Mouse (Mus musculus): Measurements from ENCODE around the gene Tecr.

The Tecr gene

DNA sequence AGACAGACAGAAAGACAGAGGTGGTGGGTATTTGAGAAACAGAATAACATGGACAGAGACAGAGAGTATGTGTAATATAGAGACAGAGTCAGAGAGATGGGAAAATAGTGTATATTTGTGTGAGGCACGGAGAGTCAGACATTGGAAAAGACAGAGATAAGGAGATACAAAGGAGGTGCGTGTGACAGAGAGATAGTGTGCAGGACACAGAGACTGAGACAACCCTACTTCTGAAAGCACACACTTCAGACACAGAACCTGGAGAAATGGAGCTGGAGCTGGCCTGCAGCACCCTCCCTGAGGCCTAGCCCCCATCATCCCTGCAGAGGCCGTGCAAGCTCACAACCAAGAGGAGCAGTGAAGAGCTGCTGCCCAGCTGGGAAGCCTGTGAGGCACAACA lies 45.1 kb downstream of the Tecr start:
- DNase-seq, result no peak

DNA sequence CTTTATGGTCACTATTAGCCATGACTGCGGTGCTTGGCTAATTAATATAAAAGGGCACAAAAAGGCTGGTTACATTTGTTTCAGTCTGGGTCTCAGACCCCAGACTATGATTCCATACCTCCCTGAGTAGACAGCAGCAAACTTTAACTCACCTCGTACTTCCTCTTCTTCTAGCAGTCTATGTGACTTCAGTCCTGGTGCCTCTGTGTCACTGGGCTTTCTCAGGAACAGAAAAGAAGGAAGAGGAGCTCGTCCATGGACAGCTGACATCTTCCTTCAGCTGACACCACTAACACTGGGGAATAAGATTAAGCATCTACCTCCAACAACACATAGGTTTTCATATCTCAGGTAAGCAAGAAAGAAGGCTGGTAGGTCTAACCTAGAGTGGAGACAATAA lies 72.0 kb downstream of the Tecr start, which contains the start of gene Olfr370:
Gene Olfr370, plus strand, starts transcription at position 45 of the 400 bp plus-strand sequence.
- DNase-seq, result no peak

DNA sequence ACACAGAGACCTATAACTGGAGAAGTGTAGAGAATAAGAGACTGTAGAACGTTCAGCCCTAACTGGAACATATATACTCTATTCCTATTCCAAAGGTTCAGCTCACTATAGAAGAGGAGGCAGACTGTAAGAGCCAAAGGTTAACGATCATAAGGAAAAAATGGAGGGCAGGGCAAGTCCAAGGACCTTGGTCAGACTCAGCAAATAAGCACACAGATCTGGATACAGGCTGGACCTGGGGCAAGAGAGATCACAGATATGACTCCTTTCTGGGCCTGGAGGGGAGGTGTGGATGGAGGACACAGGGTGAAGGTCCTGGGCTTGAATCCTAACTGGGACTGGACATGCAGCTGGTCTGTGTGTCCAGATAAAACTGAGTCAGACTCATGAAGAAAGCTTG lies 73.0 kb downstream of the Tecr start:
- DNase-seq, result no peak

Data from cerebellum, postnatal 14 days (tissue).